Mouse (Mus musculus) midbrain, postnatal 0 days (tissue): ENCODE results near the gene Pofut2. TPM values are rescaled to one million over a fixed set of nuclear protein-coding genes. Genes with fewer than 3 reads are reported as not detected.

Experiments used
- ATAC-seq: fragments of 200-750 bp; cut with Nextera tagmentation; 2 replicates; pipeline ENCODE4 v1.8.0; 2017; ENCODE audit warnings: moderate number of reproducible peaks, mild to moderate bottlenecking, moderate TSS enrichment, moderate library complexity; ENCODE audit not compliant: low FRiP score
- DNase-seq: peaks from one replicate; pipeline ENCODE4 v3.0.0-alpha.2; 2015; ENCODE audit warnings: low spot score
- H3K27ac ChIP-seq: fragments of 300-500 bp; sonication (generic); 2 replicates; pipeline ENCODE4 v1.5.1; 2014; ENCODE audit warnings: low read depth, mild to moderate bottlenecking, low read length, mixed read lengths
- H3K27me3 ChIP-seq: fragments of 300-500 bp; sonication (generic); 2 replicates; pipeline ENCODE4 v1.6.1; 2014; ENCODE audit warnings: low read length, control low read depth, mixed read lengths; ENCODE audit not compliant: insufficient read depth
- H3K36me3 ChIP-seq: fragments of 300-500 bp; sonication (generic); 2 replicates; pipeline ENCODE4 v1.6.1; 2014; ENCODE audit warnings: low read length, control low read depth, mixed read lengths; ENCODE audit not compliant: insufficient read depth
- H3K4me1 ChIP-seq: fragments of 300-500 bp; sonication (generic); 2 replicates; pipeline ENCODE4 v1.6.1; 2014; ENCODE audit warnings: mild to moderate bottlenecking, control low read depth, antibody characterized with exemption, low read length, mixed read lengths; ENCODE audit not compliant: insufficient read depth
- H3K4me2 ChIP-seq: fragments of 300-500 bp; sonication (generic); 2 replicates; pipeline ENCODE4 v1.6.1; 2014; ENCODE audit warnings: low read depth, mild to moderate bottlenecking, low read length, mixed read lengths; ENCODE audit not compliant: poor library complexity, severe bottlenecking
- H3K4me3 ChIP-seq: fragments of 300-500 bp; sonication (generic); 2 replicates; pipeline ENCODE4 v1.5.1; 2014; ENCODE audit warnings: low read depth, mild to moderate bottlenecking, low read length, moderate library complexity
- H3K9ac ChIP-seq: fragments of 300-500 bp; sonication (generic); replicated peaks from 2 replicates; pipeline ENCODE4 v1.6.1; 2014; ENCODE audit warnings: mild to moderate bottlenecking, low read length, moderate library complexity, mixed read lengths; ENCODE audit not compliant: poor library complexity, severe bottlenecking
- H3K9me3 ChIP-seq: fragments of 300-500 bp; sonication (generic); 2 replicates; pipeline ENCODE4 v1.6.1; 2016; ENCODE audit warnings: low read length, control low read depth
- CTCF ChIP-seq: IDR thresholded peaks from 2 replicates; pipeline ENCODE4 v1.5.1; 2016; ENCODE audit warnings: antibody characterized with exemption, mild to moderate bottlenecking
- WGBS: fragments of 180-500 bp; shearing (Covaris S2); extraction: QIAGEN DNeasy Blood & Tissue Kit; methylation state at CpG from one replicate; pipeline ENCODE4 v1.1.7; 2014; 5-methylcytosine and 5-hydroxymethylcytosine counted together
- polyA plus RNA-seq: library from polyadenylated mRNA; unstranded; fragments of >200 nt; fragmentation: Nextera tagmentation; extraction: Ambion mirVana; gene quantifications from 2 replicates; pipeline ENCODE4 v1.2.1, GENCODE M21; 2015
- total RNA-seq: library from RNA; depleted of rRNA; stranded (reverse); fragments of >200 nt; gene quantifications from 2 replicates; pipeline ENCODE4 v1.2.3, GENCODE M21; 2014; rRNA removed

Gene Pofut2
- total RNA-seq (34.8 and 49.9 TPM in 2 replicates), polyA plus RNA-seq (43.2 and 44.8 TPM in 2 replicates)

DNA sequence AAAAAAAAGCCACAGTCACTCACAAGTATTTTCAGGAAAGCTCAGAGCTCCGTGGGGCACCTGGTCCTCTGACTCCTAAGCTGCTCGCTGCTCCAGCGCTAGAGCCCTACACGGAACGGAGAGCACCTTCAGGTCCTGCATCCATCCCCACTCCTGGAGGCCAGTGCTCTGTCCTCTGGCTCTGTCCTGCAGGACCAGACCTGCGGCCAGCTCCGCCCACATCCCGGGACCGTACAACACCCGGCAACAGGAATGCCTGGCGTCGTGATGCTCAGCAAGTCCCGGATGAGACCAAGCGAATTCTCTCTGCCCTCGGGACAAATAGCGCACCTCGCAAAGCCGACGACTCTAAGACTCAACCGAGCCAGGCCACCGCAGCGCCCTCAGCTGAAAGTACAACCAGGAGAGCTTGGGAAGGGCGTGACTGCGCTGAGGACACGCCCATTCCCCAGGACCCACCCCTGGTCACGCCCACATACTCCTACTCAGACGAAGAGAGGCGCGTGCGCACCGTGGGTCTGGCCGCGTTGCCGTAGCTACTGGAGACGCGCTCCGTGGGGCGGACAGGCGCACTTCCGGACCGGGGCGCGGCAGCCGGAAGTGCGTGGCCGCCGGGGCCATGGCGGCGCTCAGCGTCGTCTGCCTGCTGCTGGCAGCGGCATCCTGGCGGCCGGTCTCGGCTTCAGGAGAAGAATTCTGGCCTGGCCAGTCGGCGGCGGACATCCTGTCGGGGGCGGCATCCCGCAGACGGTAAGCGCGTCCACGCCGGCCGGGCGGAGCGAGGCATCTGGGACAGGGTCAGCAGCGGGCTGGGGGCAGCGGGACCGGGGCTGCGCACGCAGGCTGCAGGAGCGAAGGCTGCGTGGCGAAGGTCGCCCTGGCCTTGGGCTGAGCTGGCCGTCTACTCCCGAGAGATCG, at the start of gene Pofut2:
Gene Pofut2 (plus strand): TSS at position 515 of the 918 bp plus-strand sequence.
- H3K4me1 ChIP-seq = 0 out of 2 replicates have a peak, but pooled peaks cover 8% of the 10 kb centered on the region
- DNase-seq = peak; percentile 99
- peak; percentile 99 for ATAC-seq
- under 1% methylated on average over 79 of the region's 81 CpGs for WGBS
- peak; percentile 43; the same call in 1 of the 2 replicates for TF ChIP-seq CTCF
- peak within 1 kb of the TSS; percentile 84 for H3K9ac ChIP-seq
- peak within 1 kb of the TSS; percentile 85 for H3K4me2 ChIP-seq
- no peaks in the 10 kb centered on the region for H3K27me3 ChIP-seq
- peak within 1 kb of the TSS; percentile 85 for H3K27ac ChIP-seq
- no peaks in the 10 kb centered on the region for H3K9me3 ChIP-seq
- H3K36me3 ChIP-seq = peaks cover 28% of the 10 kb centered on the region
- peak within 1 kb of the TSS; percentile 91 for H3K4me3 ChIP-seq

GRCm38 (mm10) chr10:77209261-77209660, 49.8 kb upstream of the Pofut2 start:
- no peaks in the 10 kb centered on the region for H3K27me3 ChIP-seq
- H3K36me3 ChIP-seq = no peaks in the 10 kb centered on the region
- DNase-seq (no peak), ATAC-seq (no peak)
- H3K4me3 ChIP-seq = no peak overlapping the region
- H3K27ac ChIP-seq = no peak overlapping the region
- no peak overlapping the region for H3K9ac ChIP-seq
- no peaks in the 10 kb centered on the region for H3K9me3 ChIP-seq
- H3K4me1 ChIP-seq = no peaks in the 10 kb centered on the region
- no peak for TF ChIP-seq CTCF
- 54% methylated on average over 5 of the region's 5 CpGs for WGBS
- H3K4me2 ChIP-seq = no peak overlapping the region

GRCm38 (mm10) chr10:77210666-77211065, 48.4 kb upstream of the Pofut2 start:
- Histone ChIP-seq H3K4me2 (no peak overlapping the region), H3K36me3 (no peaks in the 10 kb centered on the region), H3K9ac (no peak overlapping the region), H3K4me3 (no peak overlapping the region), H3K4me1 (no peaks in the 10 kb centered on the region), H3K27me3 (no peaks in the 10 kb centered on the region), H3K27ac (no peak overlapping the region), H3K9me3 (no peaks in the 10 kb centered on the region)
- WGBS = 96% methylated on average over 3 of the region's 3 CpGs
- no peak for TF ChIP-seq CTCF
- ATAC-seq (no peak), DNase-seq (no peak)

DNA sequence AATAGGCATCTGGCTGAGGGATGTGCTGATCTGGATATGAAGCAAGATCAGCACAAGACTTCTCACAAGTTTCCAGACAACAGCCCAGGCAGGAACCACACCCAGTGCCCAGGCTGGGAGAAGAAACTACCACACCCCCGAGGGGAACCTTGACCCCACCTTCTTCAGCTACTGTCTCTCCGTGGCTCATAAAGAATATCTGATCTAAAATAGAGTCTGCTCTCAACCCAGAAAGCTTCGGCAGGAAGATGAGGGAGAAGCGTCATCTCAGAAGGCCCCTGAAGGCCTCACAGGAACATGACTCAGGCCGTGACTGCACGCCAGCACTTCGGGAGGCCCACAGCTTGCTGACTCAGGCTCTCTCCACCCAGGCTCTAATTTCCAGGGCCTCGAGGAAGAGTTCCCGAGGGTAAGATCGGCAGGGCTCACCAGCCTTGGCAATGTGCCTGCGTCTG, 47.9 kb upstream of the Pofut2 start:
- WGBS = 68% methylated on average over 11 of the region's 11 CpGs
- H3K27ac ChIP-seq = no peak overlapping the region

GRCm38 (mm10) chr10:77212354-77213120, 46.5 kb upstream of the Pofut2 start:
- 73% methylated on average over 6 of the region's 6 CpGs for WGBS
- H3K4me2 ChIP-seq = no peak overlapping the region
- ATAC-seq = no peak

More for the DNA sequence above, 47.9 kb upstream of the Pofut2 start:
- Histone ChIP-seq H3K9me3 (no peaks in the 10 kb centered on the region), H3K4me2 (no peak overlapping the region), H3K27me3 (no peaks in the 10 kb centered on the region), H3K4me1 (no peaks in the 10 kb centered on the region), H3K36me3 (no peaks in the 10 kb centered on the region), H3K9ac (no peak overlapping the region), H3K4me3 (no peak overlapping the region)
- ATAC-seq (no peak), DNase-seq (peak; percentile 30)
- TF ChIP-seq CTCF = no peak

More at GRCm38 (mm10) chr10:77212354-77213120, 46.5 kb upstream of the Pofut2 start:
- Histone ChIP-seq H3K4me1 (no peaks in the 10 kb centered on the region), H3K9me3 (no peaks in the 10 kb centered on the region), H3K27ac (no peak overlapping the region), H3K36me3 (no peaks in the 10 kb centered on the region), H3K4me3 (no peak overlapping the region), H3K27me3 (no peaks in the 10 kb centered on the region), H3K9ac (no peak overlapping the region)
- no peak for TF ChIP-seq CTCF
- DNase-seq = no peak
